Comparison of ENCODE assay signal across 12 mouse cellular contexts in the genomic region with DNA sequence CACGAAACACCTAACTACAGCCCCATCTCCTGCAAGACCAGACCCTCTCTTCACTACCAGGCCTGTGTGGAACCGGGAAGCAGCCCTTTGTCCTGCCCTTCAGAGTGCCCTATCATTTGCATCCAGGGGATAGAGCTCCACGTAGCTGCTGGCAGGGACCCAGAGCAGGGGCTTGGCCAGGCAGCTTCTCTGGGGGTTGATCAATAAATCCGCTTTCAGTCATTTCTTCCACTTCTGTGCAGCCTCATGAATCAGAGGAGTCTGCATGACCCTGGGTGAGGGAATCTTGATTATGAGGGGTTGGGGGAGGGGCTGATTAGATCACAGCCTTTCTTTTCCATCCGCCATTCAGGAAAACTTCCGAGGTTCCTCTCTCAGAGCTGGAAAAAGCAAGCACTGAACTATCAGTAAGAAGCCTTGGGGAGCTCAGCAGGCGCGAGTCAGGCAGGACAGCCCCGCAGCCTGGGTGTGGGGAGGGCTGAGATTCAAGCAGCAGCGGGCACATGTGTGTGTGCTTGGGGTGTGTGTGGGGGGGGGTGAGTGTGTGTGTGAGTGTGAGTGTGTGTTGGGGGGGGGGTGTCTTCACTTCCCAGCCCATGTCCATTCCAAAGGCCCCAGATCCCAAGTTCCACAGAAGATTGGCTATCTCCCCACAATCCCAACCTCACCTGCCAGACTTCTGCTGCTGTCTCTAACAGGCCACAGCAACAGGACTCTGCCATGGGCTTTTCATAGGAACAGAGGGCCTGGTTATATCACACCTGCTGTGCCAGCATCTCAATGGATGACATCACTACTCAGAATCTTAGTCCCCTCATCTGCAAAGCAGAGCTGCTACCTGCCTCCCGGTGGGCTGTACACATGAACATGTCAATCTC. TPM values are rescaled to one million over a fixed set of nuclear protein-coding genes. Genes with fewer than 3 reads are reported as not detected.
DNase-seq lines count a peak whose midpoint lies in the region; ATAC-seq lines count a peak whose summit lies in the region.
"Had no signal": no experiment of that assay in that cellular context is flagged by ENCODE, and none has a peak within 500 bp of the region (broad histone marks: within the 10 kb centered on the region; RNA-seq: fewer than 3 reads in every experiment).

No protein-coding gene starts in this region.

- H3K4me2 ChIP-seq in heart, embryonic 11.5 days, result no peak overlapping the region
- H3K4me2 ChIP-seq in hindbrain, embryonic 11.5 days (replicated peaks; ENCODE audit: low read depth, low read length), result no peak overlapping the region
- no peak overlapping the region for H3K4me2 ChIP-seq in midbrain, embryonic 15.5 days
- H3K4me2 ChIP-seq: liver, embryonic 12.5 days had no signal

- DNase-seq in heart, postnatal 4 days, result no peak
- peak; percentile 17 for DNase-seq in ZHBTc4 (ENCODE audit: low read depth, low spot score)
- DNase-seq in hindbrain, embryonic 11.5 days (ENCODE audit: low spot score), result peak; percentile 46
- DNase-seq in ovary, postnatal 14 days (ENCODE audit: low spot score), result no peak
- no peak for DNase-seq in gastrocnemius, postnatal 36 days
- no peak for DNase-seq in left cerebral cortex, postnatal 36 days (ENCODE audit: low spot score in 2 of 2)
- DNase-seq: cerebellum, adult 18-20 months; heart, adult 2 months had no signal

- H3K27me3 ChIP-seq in heart, embryonic 11.5 days (ENCODE audit: control insufficient read depth, insufficient read depth, low read length), result no peaks in the 10 kb centered on the region
- H3K27me3 ChIP-seq in hindbrain, embryonic 11.5 days (ENCODE audit: control insufficient read depth, insufficient read depth, low read length), result no peaks in the 10 kb centered on the region
- H3K27me3 ChIP-seq in midbrain, embryonic 15.5 days (replicated peaks), result no peaks in the 10 kb centered on the region

- H3K9me3 ChIP-seq in heart, embryonic 11.5 days (replicated peaks; ENCODE audit: control insufficient read depth, low read length), result no peaks in the 10 kb centered on the region
- no peaks in the 10 kb centered on the region for H3K9me3 ChIP-seq in hindbrain, embryonic 11.5 days (ENCODE audit: control insufficient read depth, low read length)
- no peaks in the 10 kb centered on the region for H3K9me3 ChIP-seq in midbrain, embryonic 15.5 days
- H3K9me3 ChIP-seq: liver, embryonic 12.5 days had no signal

- no peak overlapping the region for H3K4me3 ChIP-seq in heart, embryonic 11.5 days (ENCODE audit: low read depth, low read length)
- no peak overlapping the region for H3K4me3 ChIP-seq in hindbrain, embryonic 11.5 days (ENCODE audit: low read depth, low read length)
- H3K4me3 ChIP-seq in midbrain, embryonic 15.5 days, result no peak overlapping the region
- H3K4me3 ChIP-seq: heart, adult 2 months; liver, embryonic 12.5 days had no signal

- ATAC-seq in heart, embryonic 11.5 days (replicated peaks; ENCODE audit: insufficient number of reproducible peaks, low FRiP score, low TSS enrichment), result no peak
- ATAC-seq in hindbrain, embryonic 11.5 days (ENCODE audit: low FRiP score), result peak; percentile 30; the same call in 1 of the 2 replicates
- peak; percentile 43; the same call in 1 of the 2 replicates for ATAC-seq in midbrain, embryonic 15.5 days (replicated peaks)
- ATAC-seq: activated CD4-positive, CD25-positive, alpha-beta regulatory T cell, adult 4 months; liver, embryonic 12.5 days had no signal

- H3K9ac ChIP-seq in heart, embryonic 11.5 days (ENCODE audit: low read depth, low read length), result 0 out of 2 replicates have a peak overlapping the region, but pooled peaks have one; percentile 7
- no peak overlapping the region for H3K9ac ChIP-seq in hindbrain, embryonic 11.5 days (ENCODE audit: low read depth, low read length)
- no peak overlapping the region for H3K9ac ChIP-seq in midbrain, embryonic 15.5 days
- H3K9ac ChIP-seq: liver, embryonic 12.5 days had no signal

- no peak overlapping the region for H3K27ac ChIP-seq in heart, embryonic 11.5 days (ENCODE audit: low read depth, low read length)
- H3K27ac ChIP-seq in hindbrain, embryonic 11.5 days (ENCODE audit: low read depth, low read length), result no peak overlapping the region
- H3K27ac ChIP-seq in midbrain, embryonic 15.5 days, result peak overlapping the region; percentile 37; the same call in 1 of the 2 replicates
- H3K27ac ChIP-seq: heart, adult 2 months; liver, embryonic 12.5 days had no signal

- intact Hi-C loops in gastrocnemius, postnatal 36 days (cut with DNase I), result no loop called here
- intact Hi-C loops in left cerebral cortex, postnatal 36 days (cut with DNase I), result no loop called here

- peaks cover 34% of the 10 kb centered on the region for H3K4me1 ChIP-seq in heart, embryonic 11.5 days (ENCODE audit: control insufficient read depth, insufficient read depth, low read length)
- H3K4me1 ChIP-seq in hindbrain, embryonic 11.5 days (replicated peaks; ENCODE audit: control insufficient read depth, insufficient read depth, low read length), result 0 out of 2 replicates have a peak, but pooled peaks cover 6% of the 10 kb centered on the region
- H3K4me1 ChIP-seq in midbrain, embryonic 15.5 days, result peaks cover 8% of the 10 kb centered on the region

- H3K36me3 ChIP-seq in heart, embryonic 11.5 days (ENCODE audit: control insufficient read depth, insufficient read depth, low read length), result no peaks in the 10 kb centered on the region
- H3K36me3 ChIP-seq in hindbrain, embryonic 11.5 days (ENCODE audit: control insufficient read depth, insufficient read depth, low read length), result no peaks in the 10 kb centered on the region
- H3K36me3 ChIP-seq in midbrain, embryonic 15.5 days (replicated peaks), result no peaks in the 10 kb centered on the region
- H3K36me3 ChIP-seq: liver, embryonic 12.5 days had no signal

- WGBS in heart, embryonic 11.5 days (ENCODE audit: insufficient replicate concordance), result 28% methylated on average over 11 of the region's 11 CpGs
- WGBS in hindbrain, embryonic 11.5 days, result 31% methylated on average over 11 of the region's 11 CpGs
- WGBS in midbrain, embryonic 15.5 days, result 16% methylated on average over 11 of the region's 11 CpGs

RNA-seq across cellular contexts. Expression of gene Adora1, which starts 19.2 kb away (rescaled TPM):
- 4.4 and 6.7 TPM in 2 replicates for polyA plus RNA-seq in heart, embryonic 11.5 days (2014; fragmentation: Nextera tagmentation; extraction: Ambion mirVana)
- total RNA-seq in heart, postnatal 4 days (2021), result 1 to 10 TPM; 9.3 to 9.9 TPM
- polyA plus RNA-seq in hindbrain, embryonic 11.5 days (2014; fragmentation: Nextera tagmentation; extraction: Ambion mirVana), result 0.24 and 0.25 TPM in 2 replicates
- polyA plus RNA-seq in midbrain, embryonic 15.5 days (2015; fragmentation: Nextera tagmentation; extraction: Ambion mirVana), result 16.2 and 19.2 TPM in 2 replicates
- under 1 TPM; 0.33 to 0.59 TPM for total RNA-seq in gastrocnemius, postnatal 36 days (2021)
- 100 to 1,000 TPM; 175 to 206 TPM for total RNA-seq in left cerebral cortex, postnatal 36 days (2021)

RNA-seq across cellular contexts. Expression of gene Mybph, which starts 22.7 kb away (rescaled TPM):
- polyA plus RNA-seq in heart, embryonic 11.5 days (2014; fragmentation: Nextera tagmentation; extraction: Ambion mirVana), result 1.0 and 1.2 TPM in 2 replicates
- not detected for total RNA-seq in heart, postnatal 4 days (2021)
- polyA plus RNA-seq in hindbrain, embryonic 11.5 days (2014; fragmentation: Nextera tagmentation; extraction: Ambion mirVana), result 1.4 and 3.7 TPM in 2 replicates
- polyA plus RNA-seq in midbrain, embryonic 15.5 days (2015; fragmentation: Nextera tagmentation; extraction: Ambion mirVana), result 0.13 and 0.19 TPM in 2 replicates
- total RNA-seq in gastrocnemius, postnatal 36 days (2021), result 100 to 1,000 TPM; 547 to 589 TPM
- total RNA-seq in left cerebral cortex, postnatal 36 days (2021), result under 1 TPM in 1 of 2 experiments, not detected in 1; 0.27 TPM
- total RNA-seq: heart, adult 2 months had no signal
- polyA plus RNA-seq: activated CD4-positive, CD25-positive, alpha-beta regulatory T cell, adult 4 months had no signal

RNA-seq across cellular contexts. Expression of gene Chil1, which starts 34.0 kb away (rescaled TPM):
- polyA plus RNA-seq in heart, embryonic 11.5 days (2014; fragmentation: Nextera tagmentation; extraction: Ambion mirVana), result 1.5 and 1.9 TPM in 2 replicates
- under 1 TPM; 0.33 to 0.65 TPM for total RNA-seq in heart, postnatal 4 days (2021)
- polyA plus RNA-seq in hindbrain, embryonic 11.5 days (2014; fragmentation: Nextera tagmentation; extraction: Ambion mirVana), result 1.1 and 2.0 TPM in 2 replicates
- 1.5 and 3.3 TPM in 2 replicates for polyA plus RNA-seq in midbrain, embryonic 15.5 days (2015; fragmentation: Nextera tagmentation; extraction: Ambion mirVana)
- 1 to 10 TPM in 1 of 2 experiments, under 1 TPM in 1; 0.64 to 1.8 TPM for total RNA-seq in gastrocnemius, postnatal 36 days (2021)
- 10 to 100 TPM; 12.0 to 12.4 TPM for total RNA-seq in left cerebral cortex, postnatal 36 days (2021)
- polyA plus RNA-seq: activated CD4-positive, CD25-positive, alpha-beta regulatory T cell, adult 4 months had no signal

Comparison
In these comparisons a context has a peak if more than half of its experiments do, and no peak if none do; other contexts are left out.
1. DNase-seq: peak in ZHBTc4 (single experiment) and hindbrain, embryonic 11.5 days (single experiment); none in heart, postnatal 4 days (single experiment), ovary, postnatal 14 days (single experiment), gastrocnemius, postnatal 36 days (0 of 2) and left cerebral cortex, postnatal 36 days (0 of 2).
2. RNA of gene Adora1, which starts 19.2 kb away (total RNA-seq): 175 to 206 TPM in left cerebral cortex, postnatal 36 days; 9.3 to 9.9 TPM in heart, postnatal 4 days and 0.33 to 0.59 TPM in gastrocnemius, postnatal 36 days; every median in the first group is over 10 times any median in the second.
3. RNA of gene Mybph, which starts 22.7 kb away (total RNA-seq): 547 to 589 TPM in gastrocnemius, postnatal 36 days; 0.27 TPM in left cerebral cortex, postnatal 36 days and not detected in heart, postnatal 4 days; every median in the first group is over 100 times any median in the second.
4. RNA of gene Chil1, which starts 34.0 kb away (total RNA-seq): 12.0 to 12.4 TPM in left cerebral cortex, postnatal 36 days; 0.64 to 1.8 TPM in gastrocnemius, postnatal 36 days and 0.33 to 0.65 TPM in heart, postnatal 4 days; every median in the first group is over 4 times any median in the second.